Mouse (Mus musculus): ENCODE measurements around the gene Lima1.
"Not testable (repeated sequence)": the region's sequence is repeated elsewhere in the genome, so short reads cannot be mapped to it uniquely, and the experiment has no call there.

Gene Lima1

DNA sequence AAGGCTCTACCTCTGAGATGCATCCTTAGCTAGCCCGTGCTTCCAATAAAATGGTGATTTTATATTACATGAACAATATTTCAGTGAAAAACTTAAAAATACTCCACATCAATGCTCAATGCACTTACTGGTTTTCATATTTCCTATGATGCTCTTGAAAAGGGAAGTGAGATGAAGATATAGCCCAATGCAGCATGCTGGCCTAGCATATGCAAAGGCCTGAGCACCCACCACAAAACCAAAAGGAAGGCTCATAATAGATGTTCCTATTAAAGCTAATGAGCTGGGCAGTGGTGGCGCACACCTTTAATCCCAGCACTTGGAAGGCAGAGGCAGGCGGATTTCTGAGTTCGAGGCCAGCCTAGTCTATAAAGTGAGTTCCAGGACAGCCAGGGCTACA, 69.6 kb downstream of the Lima1 start:
- DNase-seq (ENCODE audit: low read depth, low spot score), result no peak

DNA sequence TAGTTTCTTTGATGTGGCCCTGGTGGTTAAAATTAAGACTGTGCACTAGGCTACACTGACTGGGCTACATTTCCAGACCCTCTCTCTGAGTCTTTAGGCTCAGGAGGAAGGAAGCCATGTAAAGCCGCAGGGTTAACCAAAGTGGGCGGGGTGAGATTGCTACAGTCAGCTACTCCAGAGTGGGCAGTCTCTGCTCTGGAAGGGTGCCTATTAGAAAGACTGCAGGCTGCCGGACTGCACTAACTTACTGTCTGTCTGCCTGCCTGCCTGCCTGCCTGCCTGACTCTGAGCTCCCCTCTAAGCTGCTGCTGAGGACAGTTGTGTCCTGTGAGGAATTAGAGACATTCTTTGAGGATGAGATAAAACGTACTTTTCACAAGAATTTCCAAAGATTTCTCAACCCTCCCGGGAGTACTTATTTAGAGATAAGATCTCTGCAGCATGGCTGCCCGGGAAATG, 72.0 kb downstream of the Lima1 start:
- no peak for DNase-seq (ENCODE audit: low read depth, low spot score)

DNA sequence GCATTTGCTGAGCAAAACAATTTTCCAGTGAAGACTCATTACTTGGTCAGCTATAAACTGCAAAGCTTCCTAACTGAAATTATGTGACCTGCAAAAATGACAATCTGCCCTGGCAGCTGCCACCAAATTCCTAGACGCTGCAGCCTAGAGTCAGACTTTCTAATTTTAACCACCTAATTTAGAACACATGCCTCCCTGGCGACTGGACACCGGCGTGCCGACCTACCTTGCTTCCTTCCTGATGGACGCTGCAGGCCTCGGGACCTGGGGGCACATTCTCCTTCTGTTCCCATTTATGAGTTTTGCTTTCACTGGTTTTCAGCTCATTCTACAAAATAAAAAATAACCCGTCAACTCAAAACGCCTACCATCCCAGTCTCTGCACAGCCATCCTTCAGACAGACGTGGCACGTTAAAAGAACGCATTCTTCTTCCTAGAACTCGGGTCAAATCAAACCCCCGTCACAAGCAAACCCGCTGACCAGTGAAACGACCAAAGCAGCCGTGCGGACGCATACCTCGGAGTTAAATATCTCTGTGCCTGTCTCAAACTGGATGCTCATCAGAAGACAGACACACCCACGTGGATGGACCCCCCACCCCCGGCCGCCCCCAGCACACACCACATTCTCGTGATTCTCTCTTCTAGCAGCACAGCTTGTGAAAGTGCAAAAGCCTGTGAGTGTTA, 73.2 kb downstream of the Lima1 start:
- no peak for DNase-seq (ENCODE audit: low read depth, low spot score)

DNA sequence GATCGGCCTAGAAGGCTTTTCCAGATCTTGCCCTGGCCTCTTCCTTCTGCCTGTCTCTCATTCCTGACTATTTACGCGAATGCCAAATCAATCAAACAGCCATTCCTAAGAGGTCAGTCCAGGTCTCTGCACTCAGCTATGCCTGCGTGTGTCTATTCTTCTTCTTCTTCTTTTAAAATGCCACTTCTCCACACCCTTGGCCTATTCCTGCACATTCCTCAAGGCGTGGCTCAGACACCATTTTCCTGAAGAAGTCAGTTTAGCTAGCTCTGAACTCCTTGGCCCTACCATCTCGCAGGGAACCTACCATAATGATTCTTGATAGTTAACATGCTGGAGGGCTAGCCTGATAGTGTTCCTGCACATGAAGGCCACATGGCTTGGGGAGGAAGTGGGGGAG, 75.5 kb downstream of the Lima1 start:
- DNase-seq (ENCODE audit: low read depth, low spot score), result no peak

DNA sequence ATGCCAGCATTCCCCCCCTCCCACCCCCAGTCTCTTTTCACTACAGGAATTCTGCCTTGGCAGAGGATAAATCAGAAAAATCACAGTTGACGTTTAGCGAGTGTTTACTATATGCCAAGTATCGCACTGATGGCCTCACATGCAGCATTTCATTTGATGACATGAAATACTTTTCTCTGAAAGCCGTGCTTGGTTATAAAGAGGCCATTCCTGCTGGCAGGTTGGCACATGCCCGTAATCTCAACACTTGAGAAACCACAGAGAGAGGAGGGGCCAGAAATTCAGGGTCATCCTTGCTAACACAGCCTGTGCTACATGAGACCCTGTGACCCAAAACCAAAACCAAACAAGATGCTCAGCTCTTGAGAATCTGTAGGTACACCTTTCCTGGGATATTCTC, 77.4 kb downstream of the Lima1 start:
- DNase-seq (ENCODE audit: low read depth, low spot score), result no peak

DNA sequence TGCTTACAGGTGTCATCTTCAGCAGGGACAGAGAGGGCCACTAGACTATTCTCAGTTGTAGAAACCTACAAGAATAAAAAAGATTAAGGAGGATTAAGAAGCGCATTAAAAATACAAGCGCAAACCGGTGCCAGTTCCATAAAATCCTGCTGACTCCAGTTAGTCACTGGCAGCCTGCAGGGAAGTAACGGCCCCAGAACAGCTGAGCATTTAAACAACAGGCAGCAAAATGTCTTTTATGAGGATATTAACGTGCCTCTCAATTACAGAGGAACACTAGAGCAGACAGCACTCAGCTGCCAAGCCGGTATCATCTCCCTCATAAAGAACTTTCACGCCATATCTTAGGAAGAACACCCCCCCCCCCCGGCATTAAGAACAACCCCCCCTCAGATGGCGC, 78.5 kb downstream of the Lima1 start:
- no peak for DNase-seq (ENCODE audit: low read depth, low spot score)

DNA sequence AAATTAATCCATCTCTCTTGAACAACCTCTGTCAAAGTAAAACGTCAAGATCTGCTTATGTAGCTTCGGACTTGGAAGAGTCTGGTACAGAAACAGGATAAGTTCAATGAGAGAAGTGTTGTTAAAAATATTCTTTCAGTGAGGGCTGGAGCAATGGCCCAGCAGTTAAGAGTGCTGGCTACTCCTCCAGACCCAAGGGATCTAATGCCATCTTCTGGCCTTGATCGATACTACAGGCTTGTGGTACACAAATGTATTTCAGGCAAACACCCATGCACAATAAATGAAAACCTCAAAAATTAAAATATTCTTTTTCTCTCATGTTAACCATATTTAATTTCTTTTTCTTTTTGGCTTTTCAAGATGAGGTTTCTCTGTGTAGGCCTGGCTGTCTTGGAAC, 79.2 kb downstream of the Lima1 start:
- DNase-seq (ENCODE audit: low read depth, low spot score), result no peak

DNA sequence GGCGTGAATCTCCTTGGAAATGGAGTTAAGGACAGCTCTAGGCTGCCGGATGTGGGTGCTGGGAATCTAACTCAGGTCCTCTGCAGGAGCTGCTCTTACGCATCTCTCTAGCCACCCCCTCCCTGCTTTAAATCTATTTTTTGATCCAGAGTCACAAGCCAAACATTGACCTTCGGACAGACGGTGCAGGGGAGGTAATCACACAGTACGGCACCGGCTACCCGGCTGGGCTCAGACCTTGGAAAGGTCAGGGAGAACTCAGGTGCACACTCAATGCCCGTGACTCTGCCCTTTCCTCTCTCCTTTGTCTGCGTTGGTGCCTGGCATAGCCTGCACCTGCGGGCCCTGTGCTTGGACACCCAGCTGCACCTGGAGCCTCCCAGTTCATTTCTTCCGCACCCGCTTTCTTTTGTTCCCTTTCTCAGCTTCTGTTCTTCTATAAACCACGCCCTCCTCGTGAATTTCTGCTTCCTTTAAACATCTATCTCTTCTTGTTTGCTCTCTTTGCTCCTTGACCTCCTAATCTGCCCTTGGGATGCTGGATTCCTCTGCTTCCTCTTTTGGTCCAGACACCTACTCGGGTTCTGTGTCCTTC, 82.9 kb downstream of the Lima1 start:
- no peak for DNase-seq (ENCODE audit: low read depth, low spot score)

DNA sequence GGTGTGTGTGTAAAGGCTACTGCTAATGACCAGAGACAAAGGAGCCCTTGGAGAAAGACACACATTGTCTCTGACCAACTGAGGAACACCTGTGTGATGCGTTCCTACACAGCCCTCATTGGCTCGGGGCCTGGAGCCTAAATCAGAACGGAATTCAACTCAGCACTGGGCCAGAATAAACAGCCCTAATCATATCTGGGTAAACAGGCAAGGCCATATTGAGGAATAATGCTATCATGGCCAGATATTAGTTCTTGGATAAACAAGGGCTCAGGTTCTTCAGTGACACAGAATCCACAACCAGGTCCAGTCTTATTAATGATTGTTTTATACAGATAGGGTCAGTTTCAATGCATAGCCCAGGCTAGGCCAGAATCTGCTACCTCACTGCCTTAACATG, 84.3 kb downstream of the Lima1 start:
- DNase-seq (ENCODE audit: low read depth, low spot score), result no peak

DNA sequence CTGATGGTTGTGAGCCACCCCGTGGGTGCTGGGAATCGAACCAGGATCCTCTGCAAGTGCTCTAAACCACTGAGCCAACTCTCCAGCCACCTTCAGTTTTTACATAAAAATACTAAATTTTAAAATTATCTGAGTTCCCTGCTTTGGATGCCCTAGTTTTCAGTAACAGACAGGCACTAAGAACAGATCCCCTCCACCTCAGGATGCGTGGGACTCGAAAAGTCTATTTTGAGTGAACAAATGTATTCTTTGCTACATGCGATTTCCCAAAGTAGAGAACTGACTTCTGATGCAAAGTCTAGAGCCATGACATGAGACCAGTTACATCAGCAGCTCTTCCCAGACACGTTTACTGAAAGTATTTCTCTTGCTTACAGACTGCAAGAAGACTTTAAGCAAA, 84.8 kb downstream of the Lima1 start:
- no peak for DNase-seq (ENCODE audit: low read depth, low spot score)

DNA sequence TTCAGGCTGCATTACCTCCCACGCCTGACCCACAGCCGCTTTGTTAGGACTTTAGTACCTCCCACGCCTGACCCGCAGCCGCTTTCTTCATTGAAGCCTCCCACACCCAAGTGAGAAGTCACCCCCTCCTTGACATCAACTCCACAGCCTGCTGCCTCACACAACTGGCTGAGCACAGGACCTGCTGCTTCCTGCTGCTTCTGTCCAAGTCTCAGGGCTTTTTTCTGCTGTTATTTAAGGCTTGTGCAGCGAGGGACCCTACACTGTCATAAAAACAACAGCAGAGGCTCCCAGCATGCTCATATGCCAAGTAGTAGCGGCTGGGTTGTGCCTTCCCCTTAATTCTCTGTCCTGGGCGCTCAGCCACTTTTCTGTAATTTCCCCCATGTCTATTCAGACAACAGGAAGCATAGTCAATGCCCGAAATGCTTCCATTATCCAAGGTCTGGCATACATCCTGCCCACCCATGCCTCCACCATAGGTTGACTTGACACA, 87.6 kb downstream of the Lima1 start:
- no peak for DNase-seq (ENCODE audit: low read depth, low spot score)

DNA sequence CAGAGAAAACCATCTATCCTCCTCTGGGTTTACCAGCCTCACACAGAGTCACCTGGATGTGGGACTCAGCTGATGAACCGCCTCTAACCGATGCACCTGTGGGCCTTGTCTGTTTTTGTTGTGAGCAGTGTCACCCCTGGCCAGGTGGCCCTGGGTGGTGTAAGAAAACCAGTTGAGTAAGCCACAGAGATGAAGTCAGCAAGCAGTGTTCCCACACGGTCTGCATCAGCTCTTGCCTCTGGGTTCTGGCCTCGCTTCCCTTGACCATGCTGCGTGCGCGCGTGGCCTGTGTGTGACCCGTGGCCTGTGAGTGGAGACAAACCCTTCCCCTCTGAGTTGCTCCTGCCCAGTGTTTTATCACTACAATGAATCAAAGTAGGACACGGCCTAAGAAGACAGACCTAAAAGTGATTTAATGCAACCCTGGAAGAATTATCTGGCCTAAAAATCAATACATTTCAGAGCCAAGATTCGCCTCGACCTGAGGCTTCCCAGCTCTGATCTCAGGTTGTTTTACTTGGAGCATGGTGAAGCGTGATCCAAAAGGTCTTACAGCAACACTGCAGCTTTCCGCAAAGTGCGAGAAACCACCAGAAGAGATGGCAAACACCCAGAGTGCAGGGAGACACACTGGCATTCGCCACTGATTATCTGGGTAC, 96.5 kb downstream of the Lima1 start:
- no peak for DNase-seq (ENCODE audit: low read depth, low spot score)

DNA sequence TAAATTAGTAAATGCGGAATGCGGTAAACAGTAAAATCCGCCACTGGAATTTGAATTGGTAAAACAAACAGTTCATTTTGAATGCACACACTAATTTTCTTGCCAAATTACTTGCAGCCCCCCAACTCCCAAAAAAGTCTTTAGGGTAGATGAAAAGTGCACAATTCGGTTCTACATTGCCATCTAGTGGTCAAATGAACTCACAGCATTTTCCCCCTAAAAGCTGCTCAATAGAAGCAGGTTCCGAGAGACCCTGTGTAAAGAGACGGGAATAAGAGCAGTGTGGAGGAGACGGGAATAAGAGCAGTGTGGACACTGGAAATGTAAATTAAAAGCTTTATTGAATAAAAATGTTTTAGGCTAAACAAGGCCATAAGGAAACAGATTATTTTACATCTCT, 97.1 kb downstream of the Lima1 start:
- peak; percentile 63 for DNase-seq (ENCODE audit: low read depth, low spot score)

DNA sequence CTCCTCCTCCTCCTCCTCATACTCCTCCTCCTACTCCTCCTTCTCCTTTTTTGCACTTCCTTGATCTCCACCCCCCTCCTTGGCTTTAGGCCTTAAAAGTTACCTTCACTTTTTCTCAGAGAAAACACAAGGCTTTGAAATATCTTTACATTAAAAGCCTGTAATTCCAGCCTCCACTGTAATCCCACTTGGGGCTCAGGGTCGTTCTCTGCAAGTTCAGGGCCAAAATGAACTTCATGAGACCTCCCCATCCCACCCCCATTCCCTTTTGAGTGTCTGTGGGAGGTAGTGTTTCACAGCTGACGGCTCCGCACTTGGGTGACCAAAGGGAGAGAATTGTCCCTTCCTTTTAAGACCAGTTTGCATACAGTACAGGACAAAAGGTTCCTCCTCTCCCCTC, 102.3 kb downstream of the Lima1 start:
- no peak for DNase-seq (ENCODE audit: low read depth, low spot score)

DNA sequence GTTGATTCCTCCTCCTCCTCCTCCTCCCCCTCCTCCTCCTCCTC, 102.6 kb downstream of the Lima1 start, which contains the start of gene Cers5:
TSS of gene Cers5 (minus strand) at position 5 of the 44 bp plus-strand sequence.
- not testable (repeated sequence) for DNase-seq (ENCODE audit: low read depth, low spot score)

DNA sequence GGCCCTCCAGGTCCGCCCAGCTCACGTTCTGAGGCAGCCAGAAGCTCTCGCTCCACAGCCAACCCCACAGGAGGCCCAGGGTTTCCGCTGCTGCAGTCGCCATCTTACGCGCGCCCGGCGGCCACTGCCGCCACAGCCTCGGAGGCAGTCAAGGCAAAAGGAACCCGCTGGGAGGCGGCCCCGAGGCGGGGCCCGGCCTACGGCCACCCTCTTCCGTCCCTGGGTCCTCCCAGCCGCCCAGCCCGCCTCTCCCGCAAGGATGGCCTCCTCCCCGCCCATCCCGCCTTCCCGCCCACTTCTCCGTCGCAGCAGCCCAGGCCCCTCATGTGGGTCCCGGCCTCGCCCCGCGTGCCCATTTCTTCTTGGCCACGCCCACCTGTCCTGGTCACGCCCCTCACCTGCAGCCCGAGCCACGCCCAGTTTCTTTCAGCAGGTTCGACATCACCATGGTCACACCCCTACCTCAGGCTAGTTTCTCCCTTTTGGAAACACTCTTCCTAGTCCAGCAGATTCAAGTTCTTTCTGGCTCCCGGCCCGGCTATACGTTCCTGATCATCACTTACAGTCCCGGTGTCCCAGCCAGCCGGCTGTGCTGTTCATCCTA, 102.9 kb downstream of the Lima1 start:
- peak; percentile 85 for DNase-seq (ENCODE audit: low read depth, low spot score)

DNA sequence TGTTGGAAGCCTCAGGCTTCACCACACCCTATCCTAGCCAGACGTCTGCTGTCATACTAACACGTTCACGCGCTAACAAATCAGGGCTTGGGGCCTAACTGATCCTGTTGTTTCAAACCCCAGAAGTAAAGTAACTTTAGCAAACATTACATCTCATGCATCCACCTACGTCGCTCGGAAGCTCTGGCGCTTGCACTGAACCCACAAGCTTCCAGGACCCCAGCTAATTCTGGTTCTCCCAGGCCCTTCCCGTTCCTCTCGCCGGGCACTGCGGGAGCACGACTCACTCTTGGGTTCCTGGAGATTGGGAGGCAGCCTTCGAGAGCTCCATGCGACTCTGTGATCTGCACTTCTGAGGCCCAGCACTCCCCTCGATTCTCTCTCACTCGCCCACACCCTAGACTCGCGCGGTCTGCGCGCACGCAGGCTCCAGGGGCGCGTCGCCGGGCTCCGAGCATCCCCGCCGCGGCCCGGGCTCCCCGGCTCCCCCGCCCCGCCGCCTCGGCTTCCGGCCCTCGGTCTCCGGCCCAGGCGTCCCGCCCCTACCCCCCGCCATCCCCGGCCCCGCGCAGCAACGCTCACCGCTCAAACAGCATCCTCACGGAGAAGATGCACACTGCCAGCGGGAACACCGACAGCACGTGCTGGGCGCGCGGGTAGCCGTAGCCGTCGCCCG, 103.5 kb downstream of the Lima1 start:
- DNase-seq (ENCODE audit: low read depth, low spot score), result peak; percentile 33

DNA sequence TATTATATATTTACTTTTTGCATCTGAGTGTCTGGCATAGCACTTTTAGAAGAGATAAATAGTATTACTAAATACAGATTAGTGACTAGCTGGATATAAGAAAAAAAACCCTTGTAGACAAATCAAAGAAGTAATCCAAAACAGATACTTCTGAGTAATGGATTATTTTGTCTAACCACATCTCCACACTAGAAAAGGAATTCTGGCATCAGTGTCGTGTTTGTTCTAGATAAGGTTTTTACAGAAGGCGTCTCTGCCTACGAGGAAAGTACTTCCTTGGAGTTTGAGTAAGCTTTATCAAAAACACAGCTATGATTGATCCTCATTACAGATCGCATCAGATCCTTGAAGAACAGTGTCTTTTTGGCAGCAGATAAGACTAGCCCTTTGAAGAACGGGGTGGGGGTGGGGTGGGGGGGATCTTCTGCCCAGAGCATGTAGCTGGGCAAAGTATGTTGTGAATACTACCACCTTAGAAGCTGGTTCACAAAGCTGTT, 104.2 kb downstream of the Lima1 start:
- DNase-seq (ENCODE audit: low read depth, low spot score), result no peak

DNA sequence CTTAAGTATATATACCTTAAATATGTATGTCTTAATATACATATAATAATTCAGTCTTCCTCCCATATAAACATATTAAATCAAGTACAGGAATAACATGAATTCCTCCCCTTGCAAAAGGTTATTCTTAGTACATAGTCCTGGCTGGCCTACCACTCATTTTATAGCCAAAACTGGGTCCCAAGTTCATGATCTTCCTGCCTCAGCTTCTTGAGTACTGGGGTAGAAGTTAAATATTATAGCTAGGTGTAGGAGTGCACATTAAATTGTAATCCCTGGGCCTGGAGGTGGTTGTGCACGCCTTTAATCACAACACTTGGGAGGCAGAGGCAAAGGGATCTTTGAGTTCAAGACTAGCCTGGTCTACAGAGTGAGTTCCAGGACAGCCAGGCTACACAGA, 106.5 kb downstream of the Lima1 start:
- DNase-seq (ENCODE audit: low read depth, low spot score), result no peak

DNA sequence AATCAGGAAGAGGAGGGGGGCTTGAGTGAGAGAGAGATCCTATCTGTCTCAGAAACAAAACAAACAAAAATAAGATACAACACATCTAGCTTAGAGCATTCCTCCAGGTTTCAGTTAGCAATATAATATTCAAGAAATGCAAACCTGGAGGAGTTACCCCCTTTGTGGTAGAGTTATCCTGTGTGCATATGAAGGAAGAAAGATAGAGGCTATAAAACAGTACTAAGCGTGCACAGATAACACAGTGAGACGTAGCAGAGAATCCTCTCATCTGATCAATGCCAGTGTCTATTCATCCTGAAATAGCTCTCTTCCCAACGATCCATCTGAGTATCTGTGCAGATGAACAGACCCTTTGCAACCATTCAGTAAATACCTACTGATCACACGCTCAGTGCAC, 107.8 kb downstream of the Lima1 start:
- no peak for DNase-seq (ENCODE audit: low read depth, low spot score)

DNA sequence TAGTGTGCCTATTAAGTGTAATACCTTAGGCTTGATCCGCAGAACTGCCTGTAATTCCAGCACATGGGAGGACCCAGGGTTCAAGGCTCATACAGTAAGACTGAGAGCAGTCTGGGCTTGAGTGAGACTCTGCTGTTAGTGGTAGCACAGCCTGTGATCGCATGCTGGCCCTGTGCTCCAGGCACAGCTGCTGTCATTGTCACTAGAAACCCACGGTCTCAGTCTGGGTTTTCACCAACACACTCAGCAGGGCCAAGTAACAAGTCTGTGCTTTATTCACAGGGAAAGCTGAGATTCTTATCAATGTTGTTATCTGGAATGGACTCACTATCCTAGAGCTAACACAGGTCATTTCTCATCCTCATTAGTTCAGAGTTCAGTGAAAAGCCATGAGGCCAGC, 121.1 kb downstream of the Lima1 start:
- DNase-seq (ENCODE audit: low read depth, low spot score), result no peak

DNA sequence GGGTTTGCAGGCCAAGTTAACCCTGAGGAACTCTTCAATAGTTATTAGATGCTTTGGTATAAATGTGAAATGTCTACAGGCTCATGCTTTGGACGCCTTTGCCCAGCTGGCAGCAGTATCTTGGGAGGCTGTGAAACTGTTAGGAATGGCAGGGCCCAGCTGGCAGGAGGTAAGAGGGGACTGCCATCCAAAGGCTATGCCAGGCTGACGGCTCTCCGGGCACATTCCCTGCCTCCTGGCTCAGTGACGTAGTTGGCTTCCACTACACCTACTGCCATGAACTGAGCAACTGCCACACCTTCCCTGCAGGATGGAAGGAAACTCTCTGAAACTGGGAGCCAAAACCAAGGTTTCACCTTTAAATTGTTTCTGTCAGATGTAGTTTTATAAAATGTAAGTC, 135.0 kb downstream of the Lima1 start:
- DNase-seq (ENCODE audit: low read depth, low spot score), result no peak
